9 mouse cellular contexts compared by ENCODE assay signal in the genomic region with DNA sequence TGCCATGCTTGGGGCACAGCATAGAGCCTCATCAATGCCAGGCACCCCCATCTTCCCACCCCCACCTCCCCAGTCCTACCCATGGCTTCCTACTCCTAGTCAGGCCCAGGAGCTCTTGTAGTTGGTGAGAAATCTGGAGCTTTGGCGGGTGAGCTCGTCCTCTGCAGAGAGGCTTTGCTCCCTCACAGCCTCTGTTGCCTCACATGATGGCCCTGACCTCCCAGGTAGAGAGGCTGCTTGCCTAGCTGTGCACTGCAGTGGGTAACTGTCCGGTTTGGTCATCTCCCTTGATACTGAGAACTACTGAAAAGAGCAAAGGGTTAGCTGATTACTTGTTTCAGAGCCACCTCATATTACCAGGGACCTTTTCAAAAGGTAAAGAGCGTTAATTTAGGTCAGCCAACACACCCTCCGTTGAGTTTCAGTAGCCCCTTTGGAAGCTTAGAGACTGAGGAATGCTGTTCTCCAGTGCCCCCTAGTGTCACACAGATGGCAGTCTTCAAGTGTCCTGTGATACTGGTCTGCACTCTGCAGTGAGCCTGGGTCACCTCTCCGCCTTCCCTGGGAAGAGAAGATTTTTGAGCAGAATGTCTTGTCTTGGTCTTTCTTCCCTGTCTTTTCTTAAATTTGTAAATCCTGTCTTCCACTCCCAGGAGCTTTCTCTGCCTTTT. TPM values are rescaled to one million over a fixed set of nuclear protein-coding genes. Genes with fewer than 3 reads are reported as not detected.
A peak's percentile ranks its signal among the peaks of the same experiment; 100 is the strongest.
DNase-seq lines count a peak whose midpoint lies in the region; ATAC-seq and TF ChIP-seq lines count a peak whose summit lies in the region.
"Had no signal": no experiment of that assay in that cellular context is flagged by ENCODE, and none has a peak within 500 bp of the region (broad histone marks: within the 10 kb centered on the region; RNA-seq: fewer than 3 reads in every experiment).

No protein-coding gene starts in this region.

- no peak for TF ChIP-seq EP300 in liver, embryonic 14.5 days (IDR thresholded peaks at IDR 0.05; ENCODE audit: low read depth)

- peaks cover 6% of the 10 kb centered on the region for H3K36me3 ChIP-seq in liver, embryonic 14.5 days (replicated peaks; ENCODE audit: control insufficient read depth, insufficient read depth, low read depth)

- WGBS in liver, embryonic 14.5 days (ENCODE audit: insufficient replicate concordance), result 53% methylated on average over 6 of the region's 6 CpGs

- peak; percentile 91 for TF ChIP-seq CTCF in liver, embryonic 14.5 days (IDR thresholded peaks at IDR 0.05; ENCODE audit: low read depth)

- no peaks in the 10 kb centered on the region for H3K9me3 ChIP-seq in liver, embryonic 14.5 days (ENCODE audit: control insufficient read depth, low read length)
- H3K9me3 ChIP-seq: limb, embryonic 15.5 days had no signal

- no peak overlapping the region; the same call in 1 of the 2 replicates for H3K27ac ChIP-seq in liver, embryonic 14.5 days
- H3K27ac ChIP-seq: limb, embryonic 15.5 days had no signal

- no peak overlapping the region for H3K4me2 ChIP-seq in liver, embryonic 14.5 days (ENCODE audit: low read depth)
- H3K4me2 ChIP-seq: limb, embryonic 15.5 days had no signal

- no peaks in the 10 kb centered on the region for H3K27me3 ChIP-seq in liver, embryonic 14.5 days (ENCODE audit: control insufficient read depth, insufficient read depth, low read length)
- H3K27me3 ChIP-seq: limb, embryonic 15.5 days had no signal

- peak; percentile 37 for DNase-seq in gastrocnemius, postnatal 14 days
- no peak for DNase-seq in gastrocnemius, postnatal 10 days
- peak; percentile 68 to 73 for DNase-seq in cerebellum, adult 18-20 months
- peak; percentile 56 to 73 for DNase-seq in heart, postnatal 10 days
- peak in 1 of 3 experiments; percentile 44 for DNase-seq in liver, embryonic 14.5 days (ENCODE audit: low read depth in 3 of 3, low spot score in 3 of 3)
- peak; percentile 41 for DNase-seq in skeletal muscle tissue, adult 2 months (ENCODE audit: low read depth, low spot score)
- no peak for DNase-seq in urinary bladder, postnatal 10 days (ENCODE audit: low spot score)

- no peak overlapping the region for H3K4me3 ChIP-seq in liver, embryonic 14.5 days (ENCODE audit: insufficient read depth in 1 of 2, low read depth in 2 of 2, low read length in 2 of 2)
- H3K4me3 ChIP-seq: limb, embryonic 15.5 days had no signal

- no peak overlapping the region for H3K9ac ChIP-seq in liver, embryonic 14.5 days (replicated peaks)
- H3K9ac ChIP-seq: limb, embryonic 15.5 days had no signal

- peaks cover 3 to 18% of the 10 kb centered on the region in 2 experiments; a peak in 3 of 4 replicates for H3K4me1 ChIP-seq in liver, embryonic 14.5 days (replicated peaks; ENCODE audit: control insufficient read depth in 2 of 2, insufficient read depth in 2 of 2, low read length in 1 of 2)

- intact Hi-C loops in gastrocnemius, postnatal 14 days (cut with DNase I; ENCODE audit: low total_unique reads), result loop anchor here (5.0 to 10.0 kb wide), 2 partner anchors 83 to 145 kb away; partner anchors contain the start of gene Cotl1
- intact Hi-C loops in heart, postnatal 10 days (cut with DNase I), result loop anchor here (10.0 kb wide), 2 partner anchors 83 to 233 kb away; partner anchors contain the start of gene Cotl1

- peak; percentile 58 for ATAC-seq in CD4-positive, CD25-positive, alpha-beta regulatory T cell, adult 4 months
- ATAC-seq in liver, embryonic 14.5 days (ENCODE audit: insufficient read depth), result peak; percentile 75

RNA-seq across cellular contexts. Expression of gene Gm20388, which starts 16.9 kb away (rescaled TPM):
- 1 to 10 TPM; 5.6 to 6.0 TPM for total RNA-seq in gastrocnemius, postnatal 14 days (2021)
- total RNA-seq in gastrocnemius, postnatal 10 days (2021), result 1 to 10 TPM; 2.9 to 6.0 TPM
- polyA plus RNA-seq in CD4-positive, CD25-positive, alpha-beta regulatory T cell, adult 4 months (2017; shearing (Covaris generic)), result 10 to 100 TPM; 10.7 to 12.8 TPM
- total RNA-seq in heart, postnatal 10 days (2021), result 1 to 10 TPM; 2.0 to 2.2 TPM
- 8.5 and 9.7 TPM in 2 replicates for polyA plus RNA-seq in liver, embryonic 14.5 days (2012; rRNA removed)
- polyA plus RNA-seq in liver, embryonic 14.5 days (2014; fragmentation: Nextera tagmentation; extraction: Ambion mirVana), result not detected in 2 replicates

RNA-seq across cellular contexts. Expression of gene Usp10, which starts 17.4 kb away (rescaled TPM):
- total RNA-seq in gastrocnemius, postnatal 14 days (2021), result 10 to 100 TPM; 41.1 to 49.5 TPM
- total RNA-seq in gastrocnemius, postnatal 10 days (2021), result 10 to 100 TPM; 57.4 to 65.4 TPM
- polyA plus RNA-seq in CD4-positive, CD25-positive, alpha-beta regulatory T cell, adult 4 months (2017; shearing (Covaris generic)), result 10 to 100 TPM; 56.3 to 97.3 TPM
- total RNA-seq in heart, postnatal 10 days (2021), result 10 to 100 TPM; 57.2 to 69.2 TPM
- 23.8 and 47.0 TPM in 2 replicates for polyA plus RNA-seq in liver, embryonic 14.5 days (2012; rRNA removed)
- polyA plus RNA-seq in liver, embryonic 14.5 days (2014; fragmentation: Nextera tagmentation; extraction: Ambion mirVana), result 59.0 and 60.8 TPM in 2 replicates

Comparison
In these comparisons a context has a peak if more than half of its experiments do, and no peak if none do; other contexts are left out.
1. DNase-seq: peak in gastrocnemius, postnatal 14 days (single experiment), cerebellum, adult 18-20 months (2 of 2), heart, postnatal 10 days (2 of 2) and skeletal muscle tissue, adult 2 months (single experiment); none in gastrocnemius, postnatal 10 days (single experiment) and urinary bladder, postnatal 10 days (single experiment).